Mouse (Mus musculus) neural tube, embryonic 14.5 days (tissue): Measurements from ENCODE around the gene Gm38655. TPM values are rescaled to one million over a fixed set of nuclear protein-coding genes. Genes with fewer than 3 reads are reported as not detected.
A peak's percentile ranks its signal among the peaks of the same experiment; 100 is the strongest.

Experiments used
- ATAC-seq: fragments of 200-750 bp; cut with Nextera tagmentation; 2 replicates; pipeline ENCODE4 v1.8.0; 2017; ENCODE audit warnings: low read depth, mild to moderate bottlenecking, moderate TSS enrichment, moderate library complexity
- H3K27ac ChIP-seq: fragments of 300-500 bp; sonication (generic); 2 replicates; pipeline ENCODE4 v1.5.1; 2014; ENCODE audit warnings: low read depth, mild to moderate bottlenecking, control low read depth, low read length, moderate library complexity, mixed read lengths
- H3K27me3 ChIP-seq: fragments of 300-500 bp; sonication (generic); 2 replicates; pipeline ENCODE4 v1.6.1; 2014; ENCODE audit warnings: low read length; ENCODE audit not compliant: control insufficient read depth, insufficient read depth
- H3K36me3 ChIP-seq: fragments of 300-500 bp; sonication (generic); 2 replicates; pipeline ENCODE4 v1.6.1; 2014; ENCODE audit warnings: low read length, mixed read lengths; ENCODE audit not compliant: control insufficient read depth, insufficient read depth
- H3K4me1 ChIP-seq: fragments of 300-500 bp; sonication (generic); 2 replicates; pipeline ENCODE4 v1.6.1; 2014; ENCODE audit warnings: low read length; ENCODE audit not compliant: control insufficient read depth, insufficient read depth
- H3K4me2 ChIP-seq: fragments of 300-500 bp; sonication (generic); 2 replicates; pipeline ENCODE4 v1.6.1; 2014; ENCODE audit warnings: mild to moderate bottlenecking, low read depth, low read length, control low read depth
- H3K4me3 ChIP-seq: fragments of 300-500 bp; sonication (generic); 2 replicates; pipeline ENCODE4 v1.5.1; 2014; ENCODE audit warnings: low read depth, low read length, control low read depth, mixed read lengths
- H3K9ac ChIP-seq: fragments of 300-500 bp; sonication (generic); replicated peaks from 2 replicates; pipeline ENCODE4 v1.6.1; 2014; ENCODE audit warnings: low read depth, mild to moderate bottlenecking, control low read depth, low read length, mixed read lengths
- H3K9me3 ChIP-seq: fragments of 300-500 bp; sonication (generic); 2 replicates; pipeline ENCODE4 v1.6.1; 2016; ENCODE audit warnings: low read length; ENCODE audit not compliant: control insufficient read depth
- WGBS: fragments of 180-500 bp; shearing (Covaris S2); extraction: QIAGEN DNeasy Blood & Tissue Kit; methylation state at CpG from one replicate; pipeline ENCODE4 v1.1.7; 2014; 5-methylcytosine and 5-hydroxymethylcytosine counted together
- polyA plus RNA-seq: library from polyadenylated mRNA; unstranded; fragments of >200 nt; fragmentation: Nextera tagmentation; extraction: Ambion mirVana; gene quantifications from 2 replicates; pipeline ENCODE4 v1.2.1, GENCODE M21; 2014

The Gm38655 gene
- polyA plus RNA-seq, 1 experiment from 2014 or later: not detected

GRCm38 (mm10) chr17:25215431-25215830, 40.2 kb upstream of the Gm38655 start:
- no peaks in the 10 kb centered on the region for H3K9me3 ChIP-seq
- H3K27me3 ChIP-seq: no peaks in the 10 kb centered on the region
- ATAC-seq: no peak
- 91% methylated on average over 3 of the region's 3 CpGs for WGBS
- peaks cover 60% of the 10 kb centered on the region for H3K36me3 ChIP-seq
- no peak overlapping the region for H3K27ac ChIP-seq
- no peaks in the 10 kb centered on the region for H3K4me1 ChIP-seq
- no peak overlapping the region for H3K4me2 ChIP-seq
- H3K9ac ChIP-seq: no peak overlapping the region
- no peak overlapping the region for H3K4me3 ChIP-seq

- no peaks in the 10 kb centered on the region for H3K4me1 ChIP-seq
- no peaks in the 10 kb centered on the region for H3K27me3 ChIP-seq
- H3K4me3 ChIP-seq: no peak overlapping the region
- no peak for ATAC-seq
- H3K36me3 ChIP-seq: peaks cover 64% of the 10 kb centered on the region
- no peaks in the 10 kb centered on the region for H3K9me3 ChIP-seq
- no peak overlapping the region for H3K4me2 ChIP-seq
- no peak overlapping the region for H3K27ac ChIP-seq
- no peak overlapping the region for H3K9ac ChIP-seq
- WGBS: 89% methylated on average over 4 of the region's 4 CpGs
Observed at GRCm38 (mm10) chr17:25211705-25212104, 36.4 kb upstream of the Gm38655 start.

DNA sequence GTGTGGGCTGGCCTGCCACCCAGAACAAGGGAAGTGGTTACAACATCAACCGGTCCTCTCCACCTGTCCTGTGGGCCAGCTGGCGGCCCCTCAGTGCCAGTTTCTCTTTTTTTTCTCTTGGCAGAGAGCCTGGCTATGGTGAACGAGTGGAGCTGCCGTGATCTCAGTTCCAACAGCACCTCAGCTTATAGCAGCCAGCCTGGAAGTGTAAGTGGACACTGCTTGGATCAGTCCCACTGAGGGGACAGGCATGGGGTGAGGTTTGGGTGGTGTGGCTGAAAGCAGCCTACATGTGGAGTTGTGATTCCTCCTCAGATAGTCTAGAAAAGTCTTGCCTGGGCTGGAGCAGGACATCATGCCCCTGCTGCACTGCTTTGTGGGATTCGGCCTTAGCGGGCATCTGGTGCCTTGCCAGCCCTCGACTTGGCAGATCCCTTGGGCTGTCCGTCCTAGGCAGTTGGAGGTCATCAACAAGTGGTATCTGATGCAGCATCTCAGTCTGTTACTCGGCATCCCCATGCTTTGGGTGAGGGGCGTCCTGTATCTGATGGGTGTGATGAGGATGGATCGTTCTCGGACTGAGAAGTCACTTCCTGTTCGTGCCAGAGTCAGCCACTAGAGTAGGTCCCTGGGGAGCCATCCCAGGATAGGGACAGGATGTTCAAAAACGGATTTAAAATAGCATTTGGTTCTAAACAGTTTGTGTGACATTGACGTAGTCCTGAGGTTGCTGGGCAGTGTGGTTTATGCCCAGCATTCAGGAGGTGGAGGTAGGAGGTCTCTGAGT, 35.6 kb upstream of the Gm38655 start:
- no peak overlapping the region for H3K27ac ChIP-seq
- WGBS: 85% methylated on average over 15 of the region's 15 CpGs
- no peak overlapping the region for H3K4me3 ChIP-seq
- ATAC-seq: no peak
- no peaks in the 10 kb centered on the region for H3K27me3 ChIP-seq
- H3K4me2 ChIP-seq: no peak overlapping the region
- H3K9ac ChIP-seq: no peak overlapping the region
- H3K36me3 ChIP-seq: peaks cover 65% of the 10 kb centered on the region
- no peaks in the 10 kb centered on the region for H3K9me3 ChIP-seq
- no peaks in the 10 kb centered on the region for H3K4me1 ChIP-seq

- no peaks in the 10 kb centered on the region for H3K9me3 ChIP-seq
Observed at GRCm38 (mm10) chr17:25210006-25210405, 34.7 kb upstream of the Gm38655 start.

DNA sequence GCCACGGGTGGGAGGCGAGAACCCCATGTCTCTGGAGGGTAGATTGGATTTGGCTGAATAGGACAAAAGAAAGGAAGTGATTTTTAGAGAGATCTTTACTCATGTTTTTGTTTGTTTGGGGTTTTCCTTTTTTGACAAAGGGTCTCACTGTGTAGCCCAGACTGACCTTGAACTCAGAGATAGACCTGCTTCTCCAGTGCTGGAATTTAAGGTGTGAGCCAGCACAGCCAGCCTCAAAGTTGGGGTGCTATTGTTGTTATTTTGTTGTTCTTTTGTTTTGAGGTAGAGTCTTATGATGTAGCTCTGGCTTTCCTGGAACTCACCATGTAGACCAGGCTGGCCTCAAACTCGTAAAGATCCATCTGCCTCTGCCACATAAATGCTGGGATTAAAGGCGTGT, 27.1 kb upstream of the Gm38655 start:
- Histone ChIP-seq H3K4me1 (no peaks in the 10 kb centered on the region), H3K4me3 (no peak overlapping the region), H3K36me3 (peaks cover 40% of the 10 kb centered on the region), H3K9me3 (no peaks in the 10 kb centered on the region), H3K9ac (no peak overlapping the region), H3K27me3 (no peaks in the 10 kb centered on the region), H3K27ac (no peak overlapping the region), H3K4me2 (no peak overlapping the region)
- no peak for ATAC-seq
- WGBS: 93% methylated on average over 4 of the region's 4 CpGs

More at GRCm38 (mm10) chr17:25210006-25210405, 34.7 kb upstream of the Gm38655 start:
- WGBS: 95% methylated on average over 4 of the region's 4 CpGs
- H3K9ac ChIP-seq: no peak overlapping the region
- no peak for ATAC-seq
- H3K36me3 ChIP-seq: peaks cover 64% of the 10 kb centered on the region
- no peak overlapping the region for H3K4me3 ChIP-seq
- H3K4me1 ChIP-seq: no peaks in the 10 kb centered on the region
- no peak overlapping the region for H3K4me2 ChIP-seq
- no peaks in the 10 kb centered on the region for H3K27me3 ChIP-seq
- H3K27ac ChIP-seq: no peak overlapping the region

- H3K36me3 ChIP-seq: peaks cover 14% of the 10 kb centered on the region; the same call in 1 of the 2 replicates
- peak overlapping the region; percentile 90 for H3K9ac ChIP-seq
- H3K4me1 ChIP-seq: peaks cover 24% of the 10 kb centered on the region
- H3K4me3 ChIP-seq: peak overlapping the region; percentile 95
- no peaks in the 10 kb centered on the region for H3K9me3 ChIP-seq
- peak overlapping the region; percentile 83 for H3K4me2 ChIP-seq
- no peak for ATAC-seq
- WGBS: 0% methylated on average over 14 of the region's 16 CpGs
- H3K27ac ChIP-seq: no peak overlapping the region
- no peaks in the 10 kb centered on the region for H3K27me3 ChIP-seq
Observed at GRCm38 (mm10) chr17:25189091-25189490, 13.8 kb upstream of the Gm38655 start.

DNA sequence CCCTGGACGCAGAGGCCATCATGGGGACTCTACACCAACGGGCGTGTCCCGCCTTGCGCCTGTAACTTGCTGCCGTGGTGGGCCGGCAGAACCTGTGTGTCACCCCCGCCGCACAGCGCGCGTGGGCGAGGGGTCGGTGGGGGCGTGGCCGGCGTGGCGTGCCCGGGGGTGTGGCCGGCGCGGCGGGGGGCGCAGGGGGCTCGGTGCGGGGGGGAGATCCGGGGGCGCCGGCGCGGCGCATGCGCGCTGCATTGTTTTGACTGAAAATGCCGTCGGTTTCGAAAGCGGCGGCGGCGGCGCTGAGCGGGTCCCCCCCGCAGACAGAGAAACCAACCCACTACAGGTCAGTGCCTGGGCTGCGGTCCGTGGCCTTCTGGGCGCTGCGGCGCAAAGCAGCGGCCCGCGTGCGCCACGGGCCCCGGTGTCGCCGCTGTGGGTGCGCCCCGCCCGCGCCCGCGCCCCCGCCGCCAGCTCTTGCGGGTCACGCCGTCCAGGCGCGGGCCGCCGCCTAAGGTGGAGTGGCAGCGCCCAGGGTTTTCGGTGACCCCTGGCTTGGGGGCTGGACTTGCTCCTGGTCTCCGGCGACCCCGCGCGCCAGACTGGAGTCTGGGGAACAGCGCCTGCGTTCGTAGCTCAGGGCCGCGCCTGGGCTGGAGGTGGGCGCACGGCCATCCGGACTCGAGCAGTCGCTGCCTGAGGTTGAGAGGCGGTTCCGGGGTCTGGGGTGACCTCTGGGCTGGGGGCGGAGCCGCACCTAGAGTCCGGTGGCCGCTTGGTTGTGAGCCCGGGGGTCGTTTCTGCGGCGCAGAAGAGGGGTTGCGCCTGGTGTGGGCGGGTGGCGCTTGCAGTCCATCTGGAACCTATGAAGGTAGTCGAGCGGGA, 13.1 kb upstream of the Gm38655 start, which contains the start of gene Unkl:
Gene Unkl, plus strand, starts transcription at position 248 of the 882 bp plus-strand sequence.
- peak within 1 kb of the TSS; percentile 95 for H3K4me3 ChIP-seq
- under 1% methylated on average over 97 of the region's 104 CpGs for WGBS
- peaks cover 27% of the 10 kb centered on the region for H3K4me1 ChIP-seq
- peak within 1 kb of the TSS; percentile 90 for H3K9ac ChIP-seq
- peak within 1 kb of the TSS; percentile 52 for H3K27ac ChIP-seq
- H3K36me3 ChIP-seq: peaks cover 10% of the 10 kb centered on the region; the same call in 1 of the 2 replicates
- no peaks in the 10 kb centered on the region for H3K27me3 ChIP-seq
- ATAC-seq: peak; percentile 24
- H3K9me3 ChIP-seq: no peaks in the 10 kb centered on the region
- peak within 1 kb of the TSS; percentile 83 for H3K4me2 ChIP-seq

DNA sequence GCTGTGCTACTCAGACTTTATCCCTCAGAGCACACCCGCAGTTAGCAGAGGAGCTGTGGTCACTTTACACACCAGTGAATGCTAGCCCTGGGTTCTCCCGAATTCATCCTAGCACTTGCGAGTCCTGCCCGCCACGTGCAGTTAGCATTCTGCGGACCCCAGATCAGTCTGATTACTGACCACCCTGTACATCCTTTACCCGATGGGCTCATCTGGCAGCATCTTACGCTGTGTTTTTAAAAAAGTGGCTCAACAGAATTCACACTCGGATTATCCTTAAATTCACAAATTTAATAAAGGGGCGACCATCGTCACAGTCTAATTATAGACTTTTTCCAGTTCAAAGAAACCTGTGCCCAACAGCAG, 12.5 kb upstream of the Gm38655 start:
- Histone ChIP-seq H3K36me3 (0 out of 2 replicates have a peak, but pooled peaks cover 6% of the 10 kb centered on the region), H3K9ac (peak overlapping the region; percentile 90), H3K27ac (peak overlapping the region; percentile 52; the same call in 1 of the 2 replicates), H3K4me3 (peak overlapping the region; percentile 95), H3K4me2 (peak overlapping the region; percentile 83), H3K27me3 (no peaks in the 10 kb centered on the region), H3K9me3 (no peaks in the 10 kb centered on the region), H3K4me1 (peaks cover 28% of the 10 kb centered on the region)
- ATAC-seq: no peak
- 7% methylated on average over 11 of the region's 11 CpGs for WGBS
